Mouse (Mus musculus) kidney, embryonic 14.5 days (tissue): ENCODE data around the gene Dpysl4. TPM values are rescaled to one million over a fixed set of nuclear protein-coding genes. Genes with fewer than 3 reads are reported as not detected.

Experiments used
- ATAC-seq: fragments of 200-750 bp; cut with Nextera tagmentation; 2 replicates; pipeline ENCODE4 v1.8.0; 2017; ENCODE audit warnings: moderate number of reproducible peaks, mild to moderate bottlenecking, moderate TSS enrichment, moderate library complexity; ENCODE audit not compliant: low FRiP score, low TSS enrichment
- H3K27ac ChIP-seq: fragments of 300-500 bp; sonication (generic); 2 replicates; pipeline ENCODE4 v1.5.1; 2014; ENCODE audit warnings: low read depth, mild to moderate bottlenecking, low read length, moderate library complexity, mixed read lengths
- H3K27me3 ChIP-seq: fragments of 300-500 bp; sonication (generic); 2 replicates; pipeline ENCODE4 v1.6.1; 2014; ENCODE audit warnings: mild to moderate bottlenecking, low read length; ENCODE audit not compliant: control insufficient read depth, insufficient read depth
- H3K36me3 ChIP-seq: fragments of 300-500 bp; sonication (generic); 2 replicates; pipeline ENCODE4 v1.6.1; 2014; ENCODE audit warnings: low read length, mixed read lengths; ENCODE audit not compliant: control insufficient read depth, insufficient read depth
- H3K4me1 ChIP-seq: fragments of 300-500 bp; sonication (generic); 2 replicates; pipeline ENCODE4 v1.6.1; 2014; ENCODE audit warnings: low read length, mixed read lengths; ENCODE audit not compliant: control insufficient read depth, insufficient read depth
- H3K4me2 ChIP-seq: fragments of 300-500 bp; sonication (generic); replicated peaks from 2 replicates; pipeline ENCODE4 v1.6.1; 2014; ENCODE audit warnings: low read depth, mild to moderate bottlenecking, low read length
- H3K4me3 ChIP-seq: fragments of 300-500 bp; sonication (generic); 2 replicates; pipeline ENCODE4 v1.5.1; 2014; ENCODE audit warnings: mild to moderate bottlenecking, low read length
- H3K9ac ChIP-seq: fragments of 300-500 bp; sonication (generic); 2 replicates; pipeline ENCODE4 v1.6.1; 2014; ENCODE audit warnings: low read depth, mild to moderate bottlenecking, low read length, moderate library complexity
- H3K9me3 ChIP-seq: fragments of 300-500 bp; sonication (generic); 2 replicates; pipeline ENCODE4 v1.6.1; 2016; ENCODE audit warnings: low read length; ENCODE audit not compliant: control insufficient read depth
- WGBS: fragments of 180-500 bp; shearing (Covaris S2); extraction: QIAGEN DNeasy Blood & Tissue Kit; methylation state at CpG from one replicate; pipeline ENCODE4 v1.1.7; 2014; 5-methylcytosine and 5-hydroxymethylcytosine counted together
- polyA plus RNA-seq: library from polyadenylated mRNA; unstranded; fragments of >200 nt; fragmentation: Nextera tagmentation; extraction: Ambion mirVana; gene quantifications from 2 replicates; pipeline ENCODE4 v1.2.1, GENCODE M21; 2014

Dpysl4 gene
- polyA plus RNA-seq, 1 experiment from 2014 or later = 21.6 TPM

DNA sequence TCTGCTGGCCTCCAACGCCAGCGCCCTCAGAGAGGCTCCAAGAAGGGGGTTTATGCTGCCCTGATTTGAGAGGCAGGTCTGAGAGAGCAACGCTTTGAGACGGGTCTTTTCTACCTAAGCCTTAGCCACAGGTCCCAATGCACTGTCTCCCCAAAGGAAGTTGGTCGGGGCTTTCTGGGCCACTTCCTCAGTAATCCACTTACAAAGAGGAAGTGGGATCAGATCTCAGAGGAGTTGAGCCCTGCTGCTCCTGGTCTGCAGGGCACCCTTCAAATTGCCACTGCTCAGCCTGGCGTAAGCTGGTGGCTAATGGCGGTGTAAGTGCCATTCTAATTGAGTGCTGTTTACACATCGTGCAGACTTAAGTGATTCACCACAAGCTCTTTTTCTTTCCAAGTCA, 45.7 kb downstream of the Dpysl4 start:
- no peaks in the 10 kb centered on the region for H3K9me3 ChIP-seq
- no peak overlapping the region for H3K4me3 ChIP-seq
- H3K27me3 ChIP-seq = no peaks in the 10 kb centered on the region
- peaks cover 7% of the 10 kb centered on the region for H3K4me1 ChIP-seq
- 70% methylated on average over 8 of the region's 8 CpGs for WGBS
- no peak for ATAC-seq
- no peak overlapping the region for H3K9ac ChIP-seq
- H3K27ac ChIP-seq = no peak overlapping the region
- H3K36me3 ChIP-seq = no peaks in the 10 kb centered on the region
- H3K4me2 ChIP-seq = no peak overlapping the region

DNA sequence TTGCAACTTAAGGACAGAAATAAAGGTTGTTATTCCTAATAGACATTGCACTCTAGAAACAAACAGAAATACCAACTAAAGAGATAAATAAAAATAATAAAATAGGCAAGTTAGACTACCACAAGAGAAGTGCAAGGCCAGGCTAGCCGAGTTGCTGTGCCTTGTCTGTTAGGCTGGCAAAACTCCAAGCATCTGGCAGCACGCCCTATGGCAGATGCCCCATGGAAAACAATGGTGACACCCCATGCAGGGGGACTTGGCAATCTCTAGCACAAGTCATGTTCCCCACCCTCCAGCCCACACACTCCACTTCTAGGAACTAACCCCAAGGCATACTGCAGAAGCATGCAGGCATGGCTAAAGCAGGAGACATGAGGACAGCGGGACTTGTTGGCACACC, 47.6 kb downstream of the Dpysl4 start:
- Histone ChIP-seq H3K36me3 (no peaks in the 10 kb centered on the region), H3K27me3 (no peaks in the 10 kb centered on the region), H3K4me1 (peaks cover 7% of the 10 kb centered on the region), H3K4me2 (no peak overlapping the region), H3K4me3 (no peak overlapping the region), H3K9ac (no peak overlapping the region), H3K9me3 (no peaks in the 10 kb centered on the region), H3K27ac (no peak overlapping the region)
- 83% methylated on average over 3 of the region's 3 CpGs for WGBS
- ATAC-seq = no peak

DNA sequence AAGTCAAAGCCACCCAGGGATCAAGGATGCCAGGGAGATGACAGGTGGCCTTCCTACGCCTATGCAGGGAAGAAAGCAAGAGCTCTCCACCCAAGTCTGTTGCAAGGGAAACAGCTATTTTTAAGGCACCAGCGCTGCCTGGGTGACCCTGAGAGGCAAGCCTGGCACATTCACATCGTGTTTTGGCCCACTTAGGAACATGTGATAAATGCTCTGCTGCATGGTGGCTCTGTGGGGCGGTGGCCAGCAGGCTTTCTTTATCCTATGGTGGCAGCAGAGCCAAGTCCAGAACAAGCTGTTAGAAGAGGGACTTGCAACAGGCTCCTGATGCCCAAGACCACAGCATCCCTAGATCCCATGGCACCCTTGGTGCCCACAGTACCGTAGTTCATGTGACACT, 49.4 kb downstream of the Dpysl4 start:
- Histone ChIP-seq H3K27ac (no peak overlapping the region), H3K4me2 (no peak overlapping the region)
- WGBS = 88% methylated on average over 5 of the region's 5 CpGs

DNA sequence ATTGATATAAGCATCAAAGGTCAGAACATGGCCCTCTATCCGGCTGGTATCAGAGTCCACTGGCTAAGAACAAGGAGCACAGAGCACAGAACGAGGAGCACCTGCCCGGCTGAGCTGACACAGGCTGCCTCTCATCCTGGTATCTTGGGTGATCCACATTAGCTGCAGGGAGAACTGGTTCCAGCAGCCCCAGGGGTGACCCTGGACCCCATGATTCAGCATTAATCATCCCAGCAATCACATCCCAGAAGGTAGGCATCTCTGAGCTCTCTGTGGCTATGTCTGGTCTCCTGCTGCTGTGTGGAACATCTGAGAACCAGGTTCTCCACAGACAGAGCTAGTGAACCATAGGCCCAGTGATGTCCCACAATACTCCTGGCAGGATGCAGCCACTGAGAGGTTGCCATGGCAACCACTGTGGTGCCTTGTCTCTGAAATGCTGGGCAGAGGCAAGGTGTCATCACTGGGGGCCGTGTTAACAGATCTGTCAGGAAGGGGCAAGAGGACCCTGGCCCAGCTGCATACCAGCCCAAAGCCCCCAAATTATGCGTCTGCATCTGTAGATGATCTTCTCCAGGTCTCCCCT, 51.2 kb downstream of the Dpysl4 start:
- Histone ChIP-seq H3K36me3 (no peaks in the 10 kb centered on the region), H3K4me1 (no peaks in the 10 kb centered on the region), H3K9me3 (no peaks in the 10 kb centered on the region), H3K27me3 (no peaks in the 10 kb centered on the region), H3K4me3 (no peak overlapping the region), H3K4me2 (no peak overlapping the region), H3K27ac (no peak overlapping the region), H3K9ac (no peak overlapping the region)
- 75% methylated on average over 5 of the region's 5 CpGs for WGBS
- ATAC-seq = no peak

More for the DNA sequence above, 49.4 kb downstream of the Dpysl4 start:
- H3K9ac ChIP-seq = no peak overlapping the region
- ATAC-seq = no peak
- H3K9me3 ChIP-seq = no peaks in the 10 kb centered on the region
- H3K4me3 ChIP-seq = no peak overlapping the region
- H3K36me3 ChIP-seq = no peaks in the 10 kb centered on the region
- H3K27me3 ChIP-seq = no peaks in the 10 kb centered on the region
- H3K4me1 ChIP-seq = peaks cover 6% of the 10 kb centered on the region

DNA sequence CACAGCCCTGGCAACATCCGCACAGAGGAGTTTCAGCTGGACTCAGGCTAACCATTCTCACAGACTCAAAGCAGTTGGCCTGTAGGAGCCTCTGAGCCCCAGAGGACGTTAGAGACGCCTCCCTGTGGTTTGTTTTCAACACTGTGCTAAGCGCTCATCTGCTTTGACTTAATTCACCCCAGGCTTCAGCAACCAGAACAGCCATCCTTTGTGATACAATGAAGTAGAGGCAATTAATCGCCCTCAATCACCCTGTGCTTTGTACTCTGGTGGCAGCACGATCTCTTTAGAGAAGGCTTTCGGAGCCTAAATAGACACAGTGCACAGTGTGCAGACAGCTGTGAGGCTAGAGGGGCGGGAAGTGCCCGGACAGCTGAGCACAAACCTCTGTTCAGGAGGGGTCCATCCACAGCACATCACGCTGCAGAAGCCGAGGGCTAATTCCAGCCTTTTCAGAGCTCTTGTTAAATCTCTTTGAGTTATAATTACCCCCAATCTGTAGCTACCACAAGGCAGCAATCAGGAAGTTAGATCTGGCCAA, 54.2 kb downstream of the Dpysl4 start:
- no peaks in the 10 kb centered on the region for H3K27me3 ChIP-seq
- H3K9ac ChIP-seq = no peak overlapping the region
- no peaks in the 10 kb centered on the region for H3K9me3 ChIP-seq
- no peak overlapping the region for H3K4me2 ChIP-seq
- no peaks in the 10 kb centered on the region for H3K36me3 ChIP-seq
- no peak for ATAC-seq
- WGBS = 16% methylated on average over 11 of the region's 11 CpGs
- H3K4me3 ChIP-seq = no peak overlapping the region
- no peak overlapping the region for H3K27ac ChIP-seq
- no peaks in the 10 kb centered on the region for H3K4me1 ChIP-seq

DNA sequence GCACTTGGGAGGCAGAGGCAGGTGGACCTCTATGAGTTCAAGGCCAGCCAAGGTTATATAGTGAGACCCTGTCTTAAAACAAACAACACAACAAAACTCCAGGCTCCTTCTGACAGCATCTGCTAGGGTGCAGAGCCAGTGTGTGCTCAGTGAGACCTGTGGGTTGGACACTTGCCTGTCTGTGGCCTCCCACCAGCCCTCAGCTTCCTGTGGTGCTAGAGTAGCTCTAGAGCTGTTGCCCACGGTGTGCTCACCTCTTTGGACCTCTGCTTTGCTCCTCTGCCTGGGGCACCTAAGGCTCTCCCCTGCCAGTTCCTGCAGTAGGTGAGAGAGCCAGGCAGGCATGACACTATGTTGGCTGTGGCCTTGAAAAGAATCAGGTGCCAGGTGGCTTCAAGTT, 58.0 kb downstream of the Dpysl4 start:
- Histone ChIP-seq H3K27me3 (no peaks in the 10 kb centered on the region), H3K27ac (no peak overlapping the region), H3K36me3 (no peaks in the 10 kb centered on the region), H3K9ac (no peak overlapping the region), H3K4me1 (no peaks in the 10 kb centered on the region), H3K4me2 (no peak overlapping the region), H3K9me3 (no peaks in the 10 kb centered on the region), H3K4me3 (no peak overlapping the region)
- ATAC-seq = no peak
- 55% methylated on average over 1 of the region's 1 CpGs for WGBS

DNA sequence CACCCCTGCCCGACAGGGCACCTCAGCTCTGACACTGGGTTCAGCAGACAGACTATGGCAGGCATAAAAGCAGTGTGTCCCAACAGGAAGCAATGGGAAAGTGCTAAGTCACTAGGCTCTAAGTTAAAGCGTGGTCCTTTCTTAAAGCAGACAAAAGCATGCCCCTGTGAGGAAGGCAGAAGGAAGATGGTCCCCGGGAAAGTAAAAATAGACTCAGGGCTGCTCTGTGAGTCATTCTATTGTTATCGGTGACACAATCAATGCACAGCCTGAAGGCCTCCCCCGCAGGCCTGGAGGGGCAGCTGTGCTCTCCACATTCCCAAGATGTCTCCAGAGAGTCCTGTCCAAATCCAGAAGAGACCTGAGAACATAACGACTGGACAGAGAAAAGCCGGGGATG, 60.1 kb downstream of the Dpysl4 start:
- Histone ChIP-seq H3K27me3 (no peaks in the 10 kb centered on the region), H3K36me3 (no peaks in the 10 kb centered on the region), H3K9ac (no peak overlapping the region), H3K4me1 (no peaks in the 10 kb centered on the region), H3K4me2 (no peak overlapping the region), H3K9me3 (no peaks in the 10 kb centered on the region), H3K4me3 (no peak overlapping the region), H3K27ac (no peak overlapping the region)
- 59% methylated on average over 7 of the region's 7 CpGs for WGBS
- no peak for ATAC-seq

DNA sequence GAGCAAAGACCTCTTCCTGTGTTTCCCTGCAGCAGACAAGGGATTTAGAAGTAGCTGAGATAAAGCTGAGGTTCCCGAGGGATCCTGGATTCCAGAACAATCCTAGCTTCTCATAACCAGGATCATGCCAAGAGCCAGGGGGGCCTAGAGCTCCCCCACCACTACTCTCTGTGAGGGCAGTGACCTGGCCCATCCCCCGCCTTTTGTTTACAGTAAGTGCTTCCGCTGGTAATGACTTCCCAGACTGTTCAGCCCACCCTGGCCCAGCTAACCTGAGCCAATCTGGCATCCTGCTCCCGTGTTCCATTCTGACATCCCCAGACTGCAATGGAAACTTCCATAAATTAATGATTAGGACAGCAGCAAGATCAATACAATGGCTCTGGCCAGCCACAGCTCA, 61.6 kb downstream of the Dpysl4 start:
- no peaks in the 10 kb centered on the region for H3K9me3 ChIP-seq
- 32% methylated on average over 4 of the region's 4 CpGs for WGBS
- no peak overlapping the region for H3K4me3 ChIP-seq
- H3K9ac ChIP-seq = no peak overlapping the region
- H3K36me3 ChIP-seq = no peaks in the 10 kb centered on the region
- 0 out of 2 replicates have a peak, but pooled peaks cover 4% of the 10 kb centered on the region for H3K4me1 ChIP-seq
- H3K4me2 ChIP-seq = no peak overlapping the region
- no peaks in the 10 kb centered on the region for H3K27me3 ChIP-seq
- H3K27ac ChIP-seq = no peak overlapping the region
- no peak for ATAC-seq

DNA sequence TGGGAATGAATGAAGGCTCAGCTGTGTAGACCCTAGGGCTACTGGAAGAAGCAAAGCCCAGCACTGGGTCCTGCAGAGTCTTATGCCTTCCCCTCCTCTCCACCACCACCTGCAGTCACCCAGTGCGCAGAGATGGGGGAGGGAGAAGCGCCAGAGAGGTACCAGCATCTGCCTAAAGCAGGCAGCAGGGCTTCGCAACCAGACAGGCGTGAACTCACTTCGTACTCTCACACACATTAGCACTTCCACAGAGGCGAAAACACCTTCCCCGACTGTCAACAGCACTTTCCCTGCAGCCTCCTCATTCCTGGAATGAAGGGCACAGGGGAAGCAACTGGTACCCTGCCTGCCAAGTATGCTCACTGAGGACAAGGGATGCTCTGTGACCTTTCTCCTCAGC, 63.6 kb downstream of the Dpysl4 start:
- Histone ChIP-seq H3K9me3 (no peaks in the 10 kb centered on the region), H3K27ac (no peak overlapping the region), H3K4me1 (0 out of 2 replicates have a peak, but pooled peaks cover 4% of the 10 kb centered on the region), H3K4me2 (no peak overlapping the region), H3K27me3 (no peaks in the 10 kb centered on the region), H3K4me3 (no peak overlapping the region), H3K36me3 (no peaks in the 10 kb centered on the region), H3K9ac (no peak overlapping the region)
- 39% methylated on average over 7 of the region's 7 CpGs for WGBS
- no peak for ATAC-seq
